Mouse (Mus musculus) bone marrow, adult 2 months (tissue): ENCODE results near the gene Dtd1. TPM values are rescaled to one million over a fixed set of nuclear protein-coding genes. Genes with fewer than 3 reads are reported as not detected.

Experiments used
- H3K27ac ChIP-seq: fragments of 200-500 bp; 2 replicates; pipeline ENCODE4 v1.5.1; 2012; ENCODE audit warnings: low read depth, mild to moderate bottlenecking, control low read depth, inconsistent platforms, low read length; ENCODE audit not compliant: control insufficient read depth, poor library complexity, insufficient read depth
- H3K4me1 ChIP-seq: fragments of 200-500 bp; 2 replicates; pipeline ENCODE4 v1.6.1; 2011; ENCODE audit warnings: low read length; ENCODE audit not compliant: control insufficient read depth, insufficient read depth
- H3K4me3 ChIP-seq: fragments of 200-500 bp; replicated peaks from 2 replicates; pipeline ENCODE3; 2011; ENCODE audit warnings: mild to moderate bottlenecking, low read depth, low read length, control low read depth; ENCODE audit not compliant: control insufficient read depth
- CTCF ChIP-seq: fragments of 200-500 bp; IDR thresholded peaks from 2 replicates; pipeline ENCODE4 v1.5.1; 2011; ENCODE audit warnings: low read length, control low read depth; ENCODE audit not compliant: control insufficient read depth, insufficient read depth
- POLR2A ChIP-seq: fragments of 200-500 bp; IDR thresholded peaks from 2 replicates; pipeline ENCODE4 v1.6.1; 2011; ENCODE audit warnings: low read depth, mild to moderate bottlenecking, control low read depth, low read length, borderline replicate concordance; ENCODE audit not compliant: control insufficient read depth
- WGBS: fragments of 180-500 bp; shearing (Covaris S2); methylation state at CpG from one replicate; pipeline ENCODE4 v1.1.7; 2018; 5-methylcytosine and 5-hydroxymethylcytosine counted together
- polyA plus RNA-seq: library from polyadenylated mRNA; stranded (reverse); fragments of >200 nt; gene quantifications from 2 replicates; pipeline ENCODE4 v1.2.4, GENCODE M21; 2011; ENCODE audit warnings: low replicate concordance; ENCODE audit not compliant: missing spikeins, insufficient read depth, insufficient read length

Dtd1 gene
- polyA plus RNA-seq, 1 experiment: 5.6 TPM

DNA sequence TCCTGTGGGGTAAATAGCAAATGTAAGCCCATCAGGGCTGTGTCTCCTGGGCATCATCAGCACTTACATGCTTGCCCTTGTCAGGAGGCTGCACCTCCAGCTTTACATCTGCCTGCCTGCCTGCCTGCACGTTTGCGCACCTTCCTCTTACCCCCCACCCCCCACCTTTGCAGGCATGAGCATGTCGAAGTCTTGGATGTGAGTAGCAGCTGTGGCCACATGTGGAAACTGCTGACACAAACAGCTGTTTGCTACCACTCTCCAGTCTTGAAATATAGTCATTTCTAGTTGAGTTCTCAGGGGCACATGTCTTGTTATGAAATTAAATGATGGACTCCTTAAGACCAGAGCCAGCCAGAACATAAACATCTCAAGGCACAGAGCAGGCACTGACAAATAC is 79.7 kb downstream of the Dtd1 start:
- TF ChIP-seq CTCF: no peak
- TF ChIP-seq POLR2A: no peak
- WGBS: 69% methylated on average over 3 of the region's 3 CpGs

GRCm38 (mm10) chr2:144692219-144692732 is 92.6 kb downstream of the Dtd1 start:
- Histone ChIP-seq H3K4me3 (no peak overlapping the region), H3K27ac (no peak overlapping the region), H3K4me1 (peaks cover 3% of the 10 kb centered on the region; the same call in 1 of the 2 replicates)
- WGBS: 70% methylated on average over 8 of the region's 8 CpGs
- TF ChIP-seq POLR2A (no peak), CTCF (peak; percentile 69)

More for the DNA sequence above, 79.7 kb downstream of the Dtd1 start:
- Histone ChIP-seq H3K4me3 (no peak overlapping the region), H3K27ac (no peak overlapping the region), H3K4me1 (no peaks in the 10 kb centered on the region)

DNA sequence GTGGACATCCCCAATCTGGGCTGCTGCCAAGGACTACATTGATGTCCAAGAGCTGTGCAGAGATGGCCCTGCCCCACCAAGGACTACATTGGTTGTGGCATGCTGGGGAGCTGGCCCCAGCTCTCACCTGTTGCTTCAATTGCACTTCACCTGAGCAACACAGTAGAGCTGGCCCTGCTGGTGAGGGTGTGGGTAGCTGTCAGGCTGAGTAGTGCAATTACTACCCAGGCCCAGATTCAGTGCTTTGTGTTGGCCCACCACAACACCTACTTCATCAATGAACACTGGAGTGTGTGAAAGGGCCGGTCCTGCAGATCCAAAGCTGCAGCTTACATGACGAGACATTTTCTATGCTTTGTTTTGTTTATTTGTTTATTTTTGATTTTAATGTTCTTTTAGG is 93.1 kb downstream of the Dtd1 start:
- Histone ChIP-seq H3K27ac (no peak overlapping the region), H3K4me3 (no peak overlapping the region), H3K4me1 (peaks cover 3% of the 10 kb centered on the region; the same call in 1 of the 2 replicates)
- 81% methylated on average over 2 of the region's 2 CpGs for WGBS
- TF ChIP-seq CTCF (no peak), POLR2A (no peak)

DNA sequence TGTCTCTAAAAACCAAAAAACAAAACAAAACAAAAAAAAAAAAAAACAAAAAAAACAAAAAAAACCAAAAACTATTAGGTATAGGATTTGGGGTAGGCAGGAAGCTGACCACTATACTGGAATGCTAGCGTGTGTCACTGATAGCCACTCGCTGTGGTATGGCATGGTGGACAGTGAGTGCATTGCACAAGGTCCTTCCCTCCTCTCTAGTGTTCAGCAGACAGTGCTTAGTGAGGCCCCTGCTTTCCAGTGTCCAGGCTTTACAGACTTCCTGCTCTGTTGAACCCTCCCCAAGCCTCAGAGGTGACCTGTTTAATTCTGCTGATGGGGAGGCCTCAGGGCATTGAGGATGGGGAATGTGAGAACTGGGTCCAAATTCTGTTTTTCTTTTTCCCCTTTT is 95.2 kb downstream of the Dtd1 start:
- H3K27ac ChIP-seq: peak overlapping the region; percentile 43
- 51% methylated on average over 2 of the region's 2 CpGs for WGBS
- TF ChIP-seq CTCF: no peak
- TF ChIP-seq POLR2A: no peak
- no peak overlapping the region for H3K4me3 ChIP-seq
- peaks cover 3% of the 10 kb centered on the region; the same call in 1 of the 2 replicates for H3K4me1 ChIP-seq

DNA sequence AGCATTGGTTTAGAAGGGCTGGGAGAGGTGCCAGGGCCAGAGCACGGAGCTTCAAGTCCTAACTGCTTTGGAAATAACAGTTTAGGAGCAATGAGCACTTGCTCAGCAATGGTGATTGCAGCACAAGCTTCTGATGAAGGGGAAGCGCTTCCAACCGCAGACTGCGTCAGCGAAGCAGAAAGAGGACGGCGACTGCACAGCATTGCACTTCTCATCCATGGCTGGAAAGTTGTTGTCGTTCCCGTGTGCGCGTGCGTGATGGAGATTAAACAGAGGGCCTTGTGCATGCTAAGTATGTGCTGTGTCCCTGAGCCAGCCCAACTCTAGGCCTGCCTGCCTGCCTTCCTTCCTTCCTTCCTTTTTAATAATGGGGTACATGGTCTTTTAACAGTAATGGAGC is 98.3 kb downstream of the Dtd1 start:
- peak overlapping the region; percentile 56 for H3K4me3 ChIP-seq
- WGBS: 52% methylated on average over 12 of the region's 12 CpGs
- peaks cover 3% of the 10 kb centered on the region; the same call in 1 of the 2 replicates for H3K4me1 ChIP-seq
- TF ChIP-seq CTCF (no peak; the same call in 1 of the 2 replicates), POLR2A (no peak)
- peak overlapping the region; percentile 93 for H3K27ac ChIP-seq

- WGBS: 87% methylated on average over 11 of the region's 11 CpGs
- Histone ChIP-seq H3K27ac (no peak overlapping the region), H3K4me1 (peaks cover under 1% of the 10 kb centered on the region; the same call in 1 of the 2 replicates), H3K4me3 (no peak overlapping the region)
- TF ChIP-seq POLR2A (no peak), CTCF (no peak)
These were observed 100.9 kb downstream of the Dtd1 start for GRCm38 (mm10) chr2:144700608-144701007.

GRCm38 (mm10) chr2:144701415-144702149 is 101.9 kb downstream of the Dtd1 start:
- TF ChIP-seq CTCF (no peak), POLR2A (no peak)
- WGBS: 79% methylated on average over 3 of the region's 3 CpGs
- no peak overlapping the region for H3K27ac ChIP-seq
- H3K4me3 ChIP-seq: no peak overlapping the region
- no peaks in the 10 kb centered on the region; the same call in 1 of the 2 replicates for H3K4me1 ChIP-seq

DNA sequence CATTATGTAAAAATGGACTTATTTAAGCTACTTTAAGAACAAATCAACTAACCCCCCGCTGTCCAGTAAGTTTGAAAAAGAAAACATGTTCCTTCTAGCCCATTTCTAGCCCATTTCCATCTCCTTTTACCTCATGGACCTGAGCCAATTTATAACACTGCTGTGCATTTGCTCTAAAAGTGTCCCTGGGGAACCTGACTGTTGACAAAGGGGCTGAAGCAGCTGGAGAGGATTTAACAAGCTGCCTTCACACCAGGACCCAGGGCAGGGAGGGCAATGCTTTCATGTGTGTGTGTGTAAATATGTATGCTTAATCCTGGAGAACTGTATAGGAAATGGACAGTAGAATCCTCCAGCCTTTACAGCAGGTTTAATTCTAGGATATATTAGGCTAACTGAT is 109.6 kb downstream of the Dtd1 start:
- WGBS: 78% methylated on average over 1 of the region's 1 CpGs
- Histone ChIP-seq H3K4me3 (no peak overlapping the region), H3K27ac (no peak overlapping the region), H3K4me1 (no peaks in the 10 kb centered on the region)
- TF ChIP-seq POLR2A: no peak
- no peak for TF ChIP-seq CTCF
